Mouse (Mus musculus) spleen, adult 2 months (tissue): ENCODE data around the gene Lce1h. TPM values are rescaled to one million over a fixed set of nuclear protein-coding genes. Genes with fewer than 3 reads are reported as not detected.

Source experiments
- DNase-seq, 2 experiments: peaks; one replicate each; pipeline versions ENCODE4 v3.0.0 to v3.0.0-alpha.2; 2012 to 2021; ENCODE audit warnings: low spot score in 2 of 2, low read depth in 1 of 2
- H3K27ac ChIP-seq: fragments of 200-500 bp; 2 replicates; pipeline ENCODE4 v1.5.1; 2012; ENCODE audit warnings: low read length, inconsistent platforms; ENCODE audit not compliant: insufficient read depth
- H3K27me3 ChIP-seq: fragments of 200-500 bp; 2 replicates; pipeline ENCODE4 v1.6.1; 2012; ENCODE audit warnings: mild to moderate bottlenecking, moderate library complexity, low read length, inconsistent platforms; ENCODE audit not compliant: control insufficient read depth, insufficient read depth
- H3K36me3 ChIP-seq: fragments of 200-500 bp; 2 replicates; pipeline ENCODE4 v1.6.1; 2012; ENCODE audit warnings: mild to moderate bottlenecking, low read length, inconsistent platforms; ENCODE audit not compliant: control insufficient read depth, insufficient read depth
- H3K4me1 ChIP-seq: fragments of 200-500 bp; 2 replicates; pipeline ENCODE4 v1.6.1; 2011; ENCODE audit warnings: inconsistent platforms; ENCODE audit not compliant: control insufficient read depth, insufficient read depth, insufficient read length
- H3K4me3 ChIP-seq: fragments of 200-500 bp; 2 replicates; pipeline ENCODE4 v1.5.1; 2011; ENCODE audit warnings: mild to moderate bottlenecking, inconsistent platforms; ENCODE audit not compliant: insufficient read depth, insufficient read length; ENCODE audit errors: extremely low read depth
- CTCF ChIP-seq: fragments of 200-500 bp; IDR thresholded peaks from 2 replicates; pipeline ENCODE4 v1.5.1; 2011; ENCODE audit warnings: mild to moderate bottlenecking, inconsistent platforms; ENCODE audit not compliant: insufficient read depth, insufficient read length, insufficient replicate concordance; ENCODE audit errors: extremely low read depth
- POLR2A ChIP-seq: fragments of 200-500 bp; IDR thresholded peaks from 2 replicates; pipeline ENCODE4 v1.6.1; 2011; ENCODE audit warnings: low read depth, low read length, inconsistent platforms
- WGBS: fragments of 180-500 bp; shearing (Covaris S2); methylation state at CpG from one replicate; pipeline ENCODE4 v1.1.7; 2018; 5-methylcytosine and 5-hydroxymethylcytosine counted together
- polyA plus RNA-seq: library from polyadenylated mRNA; depleted of rRNA; stranded (reverse); fragments of >200 nt; gene quantifications from 2 replicates; pipeline ENCODE4 v1.2.3, GENCODE M21; 2012; rRNA removed

The Lce1h gene
- not detected in 2 replicates for polyA plus RNA-seq

DNA sequence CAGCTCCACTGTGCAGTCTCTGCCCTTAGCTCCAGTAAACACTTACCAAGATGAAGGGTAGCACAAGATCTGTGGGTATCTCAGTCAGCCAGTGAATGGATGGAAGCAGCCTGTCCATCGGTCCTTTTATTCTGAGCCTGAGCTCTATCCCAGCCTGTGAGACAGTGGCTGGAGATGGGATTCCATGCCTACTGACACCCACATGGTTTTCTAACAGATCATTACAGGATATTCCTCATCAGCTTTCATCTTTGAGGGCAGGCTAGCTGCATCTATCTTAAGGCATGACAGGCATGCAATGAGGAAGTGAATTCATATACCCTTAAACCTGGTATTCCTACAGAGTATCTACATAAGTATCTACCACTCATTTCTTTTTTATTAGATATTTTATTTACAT, at the start of gene Lce1h:
Gene Lce1h, minus strand, starts transcription at position 101 of the 400 bp plus-strand sequence.
- DNase-seq: no peak
- 89% methylated on average over 1 of the region's 1 CpGs for WGBS
- TF ChIP-seq CTCF (no peak), POLR2A (no peak)
- no peaks in the 10 kb centered on the region for H3K27me3 ChIP-seq
- H3K27ac ChIP-seq: no peak within 1 kb of the TSS
- H3K4me3 ChIP-seq: no peak within 1 kb of the TSS
- H3K4me1 ChIP-seq: no peaks in the 10 kb centered on the region
- no peaks in the 10 kb centered on the region for H3K36me3 ChIP-seq

DNA sequence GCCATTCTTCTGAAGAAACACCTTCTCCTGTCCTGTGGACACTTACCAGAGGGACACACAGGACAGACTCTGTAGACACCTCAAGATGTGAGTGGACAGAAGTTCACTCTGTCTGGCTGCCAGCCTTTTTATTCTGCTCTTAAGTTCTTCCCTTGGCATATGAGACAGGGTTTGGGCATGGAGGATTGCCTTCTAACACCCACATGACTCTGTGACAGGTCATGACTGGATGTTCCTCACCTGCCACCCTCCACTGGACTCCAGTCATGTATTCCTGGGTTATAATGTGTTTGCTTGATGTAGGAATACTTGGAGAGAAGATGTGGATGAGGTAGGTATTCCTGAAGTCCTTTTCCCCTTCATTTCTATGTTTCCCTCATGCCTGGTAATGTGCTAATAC, 42.9 kb upstream of the Lce1h start, which contains the start of gene Lce1k:
Gene Lce1k, minus strand, starts transcription at position 101 of the 400 bp plus-strand sequence.
- Histone ChIP-seq H3K27me3 (no peaks in the 10 kb centered on the region), H3K4me1 (no peaks in the 10 kb centered on the region), H3K4me3 (no peak within 1 kb of the TSS), H3K27ac (no peak within 1 kb of the TSS), H3K36me3 (no peaks in the 10 kb centered on the region)
- TF ChIP-seq CTCF (no peak), POLR2A (no peak)
- DNase-seq: no peak

DNA sequence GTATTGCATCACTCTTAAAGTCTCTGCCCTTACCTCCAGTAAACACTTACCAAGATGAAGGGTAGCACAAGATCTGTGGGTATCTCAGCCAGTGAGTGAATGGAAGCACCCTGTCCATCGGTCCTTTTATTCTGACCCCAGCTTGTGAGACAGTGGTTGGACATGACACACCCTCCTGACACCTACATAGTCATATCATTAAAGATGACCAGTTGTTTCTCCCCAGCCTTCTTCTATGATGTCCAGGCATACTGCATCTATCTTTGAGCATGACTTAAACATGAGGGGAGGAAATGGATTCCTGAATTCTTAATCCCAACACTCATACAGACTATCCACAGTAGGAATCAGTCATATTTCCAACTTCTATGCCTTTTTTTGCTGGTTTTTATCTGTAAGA, 25.5 kb upstream of the Lce1h start, which contains the start of gene Lce1j:
Gene Lce1j, minus strand, starts transcription at position 101 of the 400 bp plus-strand sequence.
- 82% methylated on average over 1 of the region's 1 CpGs for WGBS
- H3K4me3 ChIP-seq: no peak within 1 kb of the TSS
- H3K4me1 ChIP-seq: no peaks in the 10 kb centered on the region
- H3K27me3 ChIP-seq: no peaks in the 10 kb centered on the region
- no peak for TF ChIP-seq CTCF
- TF ChIP-seq POLR2A: no peak
- no peak for DNase-seq
- no peaks in the 10 kb centered on the region for H3K36me3 ChIP-seq
- no peak within 1 kb of the TSS for H3K27ac ChIP-seq

DNA sequence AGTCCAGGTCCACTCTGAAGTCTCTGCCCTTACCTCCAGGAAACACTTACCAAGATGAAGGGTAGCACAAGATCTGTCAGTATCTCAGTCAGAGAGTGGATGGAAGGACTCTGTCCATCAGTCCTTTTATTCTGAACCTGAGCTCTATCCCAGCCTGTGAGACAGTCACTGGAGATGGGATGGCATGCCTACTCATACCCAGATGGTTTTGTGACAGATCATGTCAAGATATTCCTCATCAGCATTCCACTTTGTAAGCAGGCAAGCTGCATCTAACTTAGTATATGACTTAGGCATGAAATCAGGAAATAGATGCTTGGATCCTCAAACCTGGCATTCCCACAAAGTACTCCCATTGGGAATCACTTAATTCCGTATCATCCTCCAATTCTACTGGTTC, 13.9 kb upstream of the Lce1h start, which contains the start of gene Lce1i:
Gene Lce1i, minus strand, starts transcription at position 101 of the 400 bp plus-strand sequence.
- DNase-seq: no peak
- WGBS: 63% methylated on average over 1 of the region's 1 CpGs
- TF ChIP-seq CTCF: no peak
- Histone ChIP-seq H3K27me3 (no peaks in the 10 kb centered on the region), H3K4me3 (no peak within 1 kb of the TSS), H3K4me1 (no peaks in the 10 kb centered on the region), H3K27ac (no peak within 1 kb of the TSS), H3K36me3 (no peaks in the 10 kb centered on the region)

DNA sequence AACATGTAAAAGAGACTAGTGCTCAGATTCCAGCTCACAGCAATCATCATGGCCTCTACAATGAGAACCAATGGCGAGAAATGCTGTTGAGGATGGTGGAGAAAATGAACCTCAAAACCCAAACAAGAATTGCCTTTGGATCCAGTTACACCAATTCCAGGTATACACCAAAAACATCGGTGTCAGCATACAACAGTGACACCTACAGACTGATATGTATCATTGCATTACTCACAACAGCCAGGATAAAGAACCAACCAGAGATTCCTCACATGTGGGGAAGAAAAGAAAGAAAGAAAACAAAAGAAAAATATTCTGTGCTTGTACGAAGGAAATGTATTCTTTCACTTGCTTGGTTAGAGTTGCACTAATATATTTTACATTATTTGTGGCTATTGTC, 6.7 kb upstream of the Lce1h start:
- TF ChIP-seq CTCF (no peak), POLR2A (no peak)
- Histone ChIP-seq H3K36me3 (no peaks in the 10 kb centered on the region), H3K27ac (no peak overlapping the region), H3K27me3 (no peaks in the 10 kb centered on the region), H3K4me1 (no peaks in the 10 kb centered on the region), H3K4me3 (no peak overlapping the region)
- DNase-seq: no peak
- 24% methylated on average over 3 of the region's 3 CpGs for WGBS

DNA sequence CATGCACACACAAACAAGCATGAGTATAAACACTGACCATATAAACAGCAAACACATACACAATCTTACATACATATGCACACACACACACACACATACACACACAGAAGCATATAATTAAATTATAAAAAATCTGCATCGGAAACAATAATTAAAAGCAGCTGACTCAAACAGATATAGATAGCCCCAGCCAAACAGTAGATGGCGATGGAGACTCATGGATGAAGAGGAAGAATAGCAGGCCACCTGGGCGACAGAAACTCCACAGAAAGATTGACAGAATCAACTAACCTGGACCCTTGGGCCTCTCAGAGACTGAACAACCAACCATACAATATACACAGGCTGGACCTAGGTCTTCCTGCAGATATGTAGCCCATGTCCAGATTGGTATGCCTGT, 11.7 kb downstream of the Lce1h start:
- TF ChIP-seq POLR2A: no peak
- TF ChIP-seq CTCF: no peak
- DNase-seq: no peak
- no peaks in the 10 kb centered on the region for H3K4me1 ChIP-seq
- no peak overlapping the region for H3K27ac ChIP-seq
- no peaks in the 10 kb centered on the region for H3K27me3 ChIP-seq
- 41% methylated on average over 3 of the region's 3 CpGs for WGBS
- H3K4me3 ChIP-seq: no peak overlapping the region
- H3K36me3 ChIP-seq: no peaks in the 10 kb centered on the region

DNA sequence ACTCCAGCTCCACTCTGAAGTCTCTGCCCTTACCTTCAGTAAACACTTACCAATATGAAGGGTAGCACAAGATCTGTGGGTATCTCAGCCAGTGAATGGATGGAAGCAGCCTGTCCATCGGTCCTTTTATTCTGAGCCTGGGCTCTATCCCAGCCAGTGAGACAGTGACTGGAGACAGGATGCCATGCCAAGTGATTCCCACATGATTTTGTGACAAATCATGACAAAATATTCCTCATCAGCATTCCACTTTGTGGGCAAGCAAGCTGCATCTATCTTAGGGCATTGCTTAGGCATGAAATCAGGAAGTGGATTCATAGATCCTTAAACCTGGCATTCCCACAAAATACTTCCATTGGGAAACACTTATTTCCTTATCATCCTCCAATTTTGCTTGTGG, 12.6 kb downstream of the Lce1h start, which contains the start of gene Lce1g:
Gene Lce1g, minus strand, starts transcription at position 101 of the 400 bp plus-strand sequence.
- Histone ChIP-seq H3K27me3 (no peaks in the 10 kb centered on the region), H3K4me3 (no peak within 1 kb of the TSS), H3K27ac (no peak within 1 kb of the TSS), H3K36me3 (no peaks in the 10 kb centered on the region), H3K4me1 (no peaks in the 10 kb centered on the region)
- TF ChIP-seq CTCF: no peak
- TF ChIP-seq POLR2A: no peak
- WGBS: 97% methylated on average over 1 of the region's 1 CpGs
- DNase-seq: no peak

DNA sequence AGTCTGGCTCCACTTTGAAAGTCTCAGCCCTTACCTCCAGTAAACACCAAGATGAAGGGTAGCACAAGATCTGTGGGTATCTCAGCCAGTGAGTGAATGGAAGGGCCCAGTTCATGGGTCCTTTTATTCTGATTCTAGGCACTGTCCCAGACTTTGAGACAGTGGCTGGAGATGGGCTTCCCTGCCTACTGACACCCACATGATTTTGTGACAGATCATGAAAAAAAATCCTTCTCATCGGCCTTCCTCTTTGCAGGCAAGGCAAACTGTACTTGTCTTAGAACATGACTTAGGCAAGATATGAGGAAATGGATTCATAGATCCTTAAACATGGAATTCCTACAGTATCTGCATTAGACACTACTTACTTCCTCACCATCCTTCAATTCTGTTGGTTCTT, 25.9 kb downstream of the Lce1h start, which contains the start of gene Gm38119:
Gene Gm38119, minus strand, starts transcription at position 101 of the 400 bp plus-strand sequence.
- 70% methylated on average over 1 of the region's 1 CpGs for WGBS
- no peaks in the 10 kb centered on the region for H3K4me1 ChIP-seq

More for the DNA sequence above, 25.9 kb downstream of the Lce1h start, which contains the start of gene Gm38119:
- H3K27ac ChIP-seq: no peak within 1 kb of the TSS
- H3K36me3 ChIP-seq: no peaks in the 10 kb centered on the region
- DNase-seq: no peak
- no peaks in the 10 kb centered on the region for H3K27me3 ChIP-seq
- no peak within 1 kb of the TSS for H3K4me3 ChIP-seq
- TF ChIP-seq CTCF: no peak
- TF ChIP-seq POLR2A: no peak
